ENCODE assay signal across 8 mouse cellular contexts in the genomic region with DNA sequence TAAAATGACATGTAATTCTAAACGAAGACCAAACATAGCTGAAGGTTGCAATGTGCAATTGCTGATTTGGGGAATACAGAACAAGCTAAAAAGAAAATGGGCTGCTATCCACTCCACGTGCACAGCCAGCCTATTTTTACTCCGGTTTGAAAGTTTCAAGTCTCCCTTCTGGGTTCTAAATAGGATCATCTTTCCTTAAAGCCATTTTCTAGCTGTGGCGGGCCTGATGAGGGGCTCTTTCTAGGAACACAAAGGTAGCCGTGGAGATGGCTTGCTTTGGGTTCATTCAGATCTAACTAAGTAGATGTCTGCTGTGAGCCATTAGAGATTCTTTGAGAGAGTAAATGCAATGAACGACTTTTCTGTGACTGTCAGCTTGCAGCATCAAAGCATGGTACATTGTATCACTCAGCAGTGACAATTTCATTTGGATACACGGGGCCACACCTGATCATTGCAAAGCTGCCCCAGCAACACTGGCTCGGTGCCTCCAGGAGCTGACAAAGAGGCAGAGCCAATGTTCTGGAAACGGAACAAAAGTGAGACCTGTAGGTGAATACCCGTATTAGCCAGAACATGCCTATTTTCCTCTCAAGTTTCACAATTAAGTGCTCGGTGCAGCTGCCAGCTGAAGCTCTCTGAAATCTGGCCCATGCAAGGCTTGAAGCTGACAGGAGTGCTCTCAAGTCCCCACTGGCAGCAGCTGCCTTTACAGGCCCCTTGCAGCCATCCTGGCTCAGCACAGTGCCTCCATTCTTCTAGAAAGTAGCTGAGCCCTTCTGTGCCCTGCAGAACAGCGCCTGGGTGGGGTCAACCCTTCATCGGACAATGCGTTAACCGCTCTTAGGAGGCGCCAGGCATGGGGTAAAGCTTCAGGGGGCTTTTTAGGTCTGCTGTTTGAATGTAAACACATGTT.
DNase-seq lines count a peak whose midpoint lies in the region; ATAC-seq lines count a peak whose summit lies in the region.
"Had no signal": no experiment of that assay in that cellular context is flagged by ENCODE, and none has a peak within 500 bp of the region (broad histone marks: within the 10 kb centered on the region; RNA-seq: fewer than 3 reads in every experiment).

No protein-coding gene starts in this region.

- H3K36me3 ChIP-seq in limb, embryonic 12.5 days, result no peaks in the 10 kb centered on the region
- no peaks in the 10 kb centered on the region for H3K36me3 ChIP-seq in neural tube, embryonic 12.5 days

- H3K27ac ChIP-seq in limb, embryonic 12.5 days, result peak overlapping the region; percentile 92
- peak overlapping the region; percentile 46 for H3K27ac ChIP-seq in neural tube, embryonic 12.5 days
- H3K27ac ChIP-seq: liver, embryonic 14.5 days had no signal

- ATAC-seq in limb, embryonic 12.5 days (ENCODE audit: insufficient number of reproducible peaks, insufficient read depth, low FRiP score, low TSS enrichment, low read depth), result peak; percentile 85; the same call in 1 of the 2 replicates
- ATAC-seq in neural tube, embryonic 12.5 days (ENCODE audit: low FRiP score, low read depth), result peak; percentile 81
- ATAC-seq in activated CD4-positive, CD25-positive, alpha-beta regulatory T cell, adult 4 months, result no peak

- H3K4me1 ChIP-seq in limb, embryonic 12.5 days (replicated peaks), result peaks cover 28% of the 10 kb centered on the region
- peaks cover 24% of the 10 kb centered on the region for H3K4me1 ChIP-seq in neural tube, embryonic 12.5 days

- no peak overlapping the region for H3K4me3 ChIP-seq in limb, embryonic 12.5 days (replicated peaks)
- no peak overlapping the region for H3K4me3 ChIP-seq in neural tube, embryonic 12.5 days

- H3K9ac ChIP-seq in limb, embryonic 12.5 days (replicated peaks), result no peak overlapping the region
- H3K9ac ChIP-seq in neural tube, embryonic 12.5 days, result no peak overlapping the region; the same call in 1 of the 2 replicates
- H3K9ac ChIP-seq: liver, embryonic 14.5 days had no signal

- H3K4me2 ChIP-seq in limb, embryonic 12.5 days, result peak overlapping the region; percentile 22
- H3K4me2 ChIP-seq in neural tube, embryonic 12.5 days (replicated peaks), result peak overlapping the region; percentile 27

- no peaks in the 10 kb centered on the region for H3K27me3 ChIP-seq in limb, embryonic 12.5 days
- no peaks in the 10 kb centered on the region for H3K27me3 ChIP-seq in neural tube, embryonic 12.5 days (replicated peaks)

- 32% methylated on average over 16 of the region's 16 CpGs for WGBS in limb, embryonic 12.5 days
- WGBS in neural tube, embryonic 12.5 days, result 10% methylated on average over 16 of the region's 16 CpGs

- no peaks in the 10 kb centered on the region for H3K9me3 ChIP-seq in limb, embryonic 12.5 days
- no peaks in the 10 kb centered on the region for H3K9me3 ChIP-seq in neural tube, embryonic 12.5 days

- DNase-seq in brain, adult 2 months (ENCODE audit: low read depth, low spot score), result peak; percentile 41
- DNase-seq in embryo, embryonic 9.5 days (ENCODE audit: extremely low spot score), result peak; percentile 49
- DNase-seq in heart, adult 9 months (ENCODE audit: low spot score in 2 of 2), result peak; percentile 24 to 54
- DNase-seq in cerebellum, adult 11 months, result no peak
